Mouse (Mus musculus): ENCODE data around the gene Ecel1. TPM values are rescaled to one million over a fixed set of nuclear protein-coding genes. Genes with fewer than 3 reads are reported as not detected.
A peak's percentile ranks its signal among the peaks of the same experiment; 100 is the strongest.

Ecel1 gene
- total RNA-seq, 2 experiments from 2014 or later = not detected

GRCm38 (mm10) chr1:87106536-87106935 is 49.8 kb downstream of the Ecel1 start:
- intact Hi-C loops (cut with DNase I) = no loop called here

GRCm38 (mm10) chr1:87103936-87104335 is 52.4 kb downstream of the Ecel1 start:
- no peak for DNase-seq
- intact Hi-C loops (cut with DNase I) = no loop called here

More at GRCm38 (mm10) chr1:87106536-87106935, 49.8 kb downstream of the Ecel1 start:
- no peak for DNase-seq

- DNase-seq = no peak
- intact Hi-C loops (cut with DNase I) = no loop called here
These were observed 54.2 kb downstream of the Ecel1 start for GRCm38 (mm10) chr1:87102114-87102513.

- intact Hi-C loops (cut with DNase I) = no loop called here
- no peak for DNase-seq
These were observed 54.9 kb downstream of the Ecel1 start, which contains the start of gene Alpi for GRCm38 (mm10) chr1:87101411-87101810. Gene Alpi, minus strand, starts transcription at chr1:87101606.

GRCm38 (mm10) chr1:87098358-87098975 is 57.9 kb downstream of the Ecel1 start:
- DNase-seq = peak; percentile 72 to 78
- intact Hi-C loops (cut with DNase I) = loop anchor here (1.0 kb wide), 1 partner anchor 89 kb away; no protein-coding TSS in a partner anchor

Other genes starting within 250 kb of the Ecel1 start
- gene Alppl2, start 66.6 kb downstream of the Ecel1 start, total RNA-seq (2021) = not detected
- gene Alpi, start 54.9 kb downstream of the Ecel1 start, total RNA-seq (2021) = not detected
- gene Akp3, start 31.5 kb downstream of the Ecel1 start, total RNA-seq (2021) = not detected
- not detected for gene Prss56, start 26.8 kb upstream of the Ecel1 start, total RNA-seq (2021)
- not detected for gene Chrnd, start 34.1 kb upstream of the Ecel1 start, total RNA-seq (2021)
- not detected for gene Chrng, start 48.1 kb upstream of the Ecel1 start, total RNA-seq (2021)
- gene Eif4e2, start 57.4 kb upstream of the Ecel1 start, total RNA-seq (2021) = 10 to 100 TPM; 53.8 to 57.2 TPM
- 1 to 10 TPM; 4.2 to 4.6 TPM for gene Efhd1, start 107.8 kb upstream of the Ecel1 start, total RNA-seq (2021)
- 10 to 100 TPM; 48.0 to 49.4 TPM for gene Gigyf2, start 170.5 kb upstream of the Ecel1 start, total RNA-seq (2021)
- not detected for gene Kcnj13, start 238.2 kb upstream of the Ecel1 start, total RNA-seq (2021)

Measured in heart, postnatal 14 days (tissue).